ENCODE assay signal across 12 mouse cellular contexts in genomic region chr17:64339752-64340151, GRCm38 (mm10).
"Had no signal": no experiment of that assay in that cellular context is flagged by ENCODE, and none has a peak within 500 bp of the region (broad histone marks: within the 10 kb centered on the region; RNA-seq: fewer than 3 reads in every experiment).

No protein-coding gene starts in this region.

- DNase-seq: retina, postnatal 1 day; right cerebral cortex, adult 18-20 months; right cerebral cortex, postnatal 14 days; right cerebral cortex, postnatal 25 days; right cerebral cortex, postnatal 4 days; spleen, adult 18-20 months; thymus, adult 18-20 months; thymus, adult 2 months; thymus, postnatal 14 days; thymus, postnatal 25 days; thymus, postnatal 36 days; thymus, postnatal 4 days had no signal
